Mouse (Mus musculus) kidney, adult 2 months (tissue): ENCODE data around the gene Rai14.

ENCODE experiments used
- CTCF ChIP-seq: fragments of 200-500 bp; conservative IDR thresholded peaks from 2 replicates; pipeline ENCODE4 v1.5.1; 2011; ENCODE audit warnings: low read depth, mild to moderate bottlenecking, control low read depth, low read length, moderate library complexity, mixed read lengths; ENCODE audit not compliant: insufficient read depth, insufficient read length
- POLR2A ChIP-seq: fragments of 200-500 bp; IDR thresholded peaks from one replicate; pipeline ENCODE4 v1.6.1; 2011; ENCODE audit warnings: low read depth, low read length, control low read depth

GRCm38 (mm10) chr15:10726272-10726671, 11.8 kb upstream of the Rai14 start:
- TF ChIP-seq POLR2A (no peak), CTCF (no peak)
